Mouse (Mus musculus): ENCODE measurements around the gene Nfyc. TPM values are rescaled to one million over a fixed set of nuclear protein-coding genes. Genes with fewer than 3 reads are reported as not detected.

Nfyc gene
- total and polyA plus RNA-seq, 2 experiments from 2014 or later: 60.5 to 87.8 TPM

DNA sequence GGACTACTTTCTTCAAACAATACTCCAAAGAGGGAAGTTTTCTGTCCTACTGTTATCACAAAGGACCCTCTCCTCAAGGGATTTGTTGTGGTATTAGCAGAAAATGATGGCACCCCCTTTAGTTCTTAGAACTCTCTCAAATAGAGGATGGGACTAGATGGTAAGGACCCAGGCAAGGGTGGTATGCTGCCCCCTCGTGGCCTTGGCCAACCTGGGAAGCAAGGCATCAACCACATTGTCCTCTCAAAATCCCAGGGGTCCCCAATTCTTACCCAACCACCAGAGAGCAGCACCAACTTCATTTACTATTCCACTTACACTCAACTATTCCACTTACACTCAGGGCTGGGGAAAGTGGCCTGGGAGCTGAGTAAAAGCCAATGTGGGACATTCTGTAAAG, 76.1 kb downstream of the Nfyc start:
- no peak overlapping the region for H3K4me3 ChIP-seq (ENCODE audit: low read depth, low read length)
- DNase-seq (ENCODE audit: low spot score) (peak; percentile 78), ATAC-seq (ENCODE audit: low FRiP score) (0 out of 2 replicates have a peak, but pooled peaks have one; percentile 31)
- no peaks in the 10 kb centered on the region for H3K4me1 ChIP-seq (ENCODE audit: insufficient read depth, low read length)
- no peaks in the 10 kb centered on the region for H3K9me3 ChIP-seq (ENCODE audit: low read length)
- no peak overlapping the region for H3K4me2 ChIP-seq (ENCODE audit: low read depth, low read length, poor library complexity, severe bottlenecking)
- peaks cover 6% of the 10 kb centered on the region for H3K27me3 ChIP-seq (ENCODE audit: insufficient read depth, low read length)
- WGBS: 0% methylated on average over 1 of the region's 1 CpGs
- H3K9ac ChIP-seq (replicated peaks; ENCODE audit: low read length, poor library complexity, severe bottlenecking): no peak overlapping the region
- TF ChIP-seq CTCF (IDR thresholded peaks at IDR 0.05): peak; percentile 85
- no peak overlapping the region for H3K27ac ChIP-seq (ENCODE audit: low read depth, low read length)
- peaks cover 22% of the 10 kb centered on the region for H3K36me3 ChIP-seq (ENCODE audit: insufficient read depth, low read length)

DNA sequence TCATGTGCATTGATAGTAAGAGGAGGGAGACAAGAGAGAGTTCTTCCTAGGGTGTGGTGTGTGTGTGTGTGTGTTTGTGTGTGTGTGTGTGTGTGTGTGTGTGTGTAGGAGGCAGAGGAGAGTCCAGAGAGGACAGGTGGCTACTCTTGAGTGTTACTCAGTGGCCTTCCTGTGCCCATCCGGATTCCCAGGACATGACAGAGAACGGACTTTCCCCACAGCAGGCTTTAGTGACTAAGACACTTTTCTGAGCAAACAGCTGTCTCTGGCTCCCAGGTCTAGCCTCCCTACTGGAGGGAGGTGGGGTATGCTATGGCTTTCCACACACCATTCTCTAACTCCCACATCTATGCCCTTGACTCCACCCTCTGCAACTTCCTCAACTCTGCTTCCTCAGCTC, 81.8 kb downstream of the Nfyc start:
- WGBS: 30% methylated on average over 2 of the region's 2 CpGs
- Histone ChIP-seq H3K36me3 (ENCODE audit: insufficient read depth, low read length) (no peaks in the 10 kb centered on the region), H3K4me1 (ENCODE audit: insufficient read depth, low read length) (no peaks in the 10 kb centered on the region), H3K4me3 (ENCODE audit: low read depth, low read length) (no peak overlapping the region), H3K9me3 (ENCODE audit: low read length) (no peaks in the 10 kb centered on the region), H3K27ac (ENCODE audit: low read depth, low read length) (no peak overlapping the region), H3K4me2 (ENCODE audit: low read depth, low read length, poor library complexity, severe bottlenecking) (no peak overlapping the region), H3K9ac (replicated peaks; ENCODE audit: low read length, poor library complexity, severe bottlenecking) (no peak overlapping the region), H3K27me3 (ENCODE audit: insufficient read depth, low read length) (peaks cover 31% of the 10 kb centered on the region)
- TF ChIP-seq CTCF (IDR thresholded peaks at IDR 0.05): no peak
- no peak for DNase-seq (ENCODE audit: low spot score)
- no peak for ATAC-seq (ENCODE audit: low FRiP score)

DNA sequence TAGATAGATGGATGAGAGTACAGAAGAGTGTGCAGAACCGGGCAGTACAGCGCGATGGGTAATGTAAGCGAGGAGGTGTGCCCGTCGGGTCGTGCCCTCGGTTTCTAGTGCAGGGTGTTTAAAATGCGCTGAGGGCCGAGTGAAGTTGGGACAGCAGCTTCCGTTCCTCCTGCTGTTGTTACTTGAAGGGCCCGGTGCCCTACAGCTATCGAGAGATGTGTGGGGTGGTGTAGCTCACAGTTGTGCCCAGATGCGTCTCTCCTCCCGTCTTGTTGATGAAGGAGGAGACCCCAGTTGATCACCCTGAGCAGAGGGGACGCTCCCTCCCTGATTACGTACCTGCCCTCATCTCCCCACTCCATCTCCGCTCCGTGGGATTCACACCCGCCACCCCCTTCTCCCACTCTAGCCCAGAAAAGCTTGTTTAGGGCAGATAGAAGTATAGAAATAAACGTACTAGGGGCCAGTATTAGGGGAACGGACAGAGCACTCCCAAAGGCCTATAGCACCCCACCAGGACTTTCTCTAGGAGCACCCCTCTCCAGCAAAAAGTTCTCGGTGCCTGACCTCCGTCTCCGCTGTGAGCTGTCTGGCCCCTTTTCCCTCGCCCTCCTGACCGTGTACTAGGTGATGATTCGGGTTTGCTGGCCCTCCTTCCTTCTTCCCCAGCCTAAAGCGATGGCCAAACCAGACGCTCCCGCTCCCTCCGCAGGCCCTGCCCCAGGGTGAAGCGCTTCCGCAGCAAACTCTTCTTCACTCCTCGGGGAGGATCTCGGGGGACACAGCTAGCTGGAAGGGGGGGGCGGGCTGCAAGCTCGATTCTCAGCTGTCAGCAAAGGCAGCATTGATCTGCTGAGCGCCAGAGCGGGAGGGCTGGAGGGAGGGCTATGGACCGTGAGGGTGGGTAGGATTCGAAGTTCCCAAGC, 83.2 kb downstream of the Nfyc start, which contains the start of gene Kcnq4:
Kcnq4 (minus strand) TSS at position 672 of the 926 bp plus-strand sequence.
- 4% methylated on average over 42 of the region's 42 CpGs for WGBS
- Histone ChIP-seq H3K9ac (replicated peaks; ENCODE audit: low read length, poor library complexity, severe bottlenecking) (peak within 1 kb of the TSS; percentile 60), H3K4me1 (ENCODE audit: insufficient read depth, low read length) (no peaks in the 10 kb centered on the region), H3K4me2 (ENCODE audit: low read depth, low read length, poor library complexity, severe bottlenecking) (peak within 1 kb of the TSS; percentile 100), H3K27ac (ENCODE audit: low read depth, low read length) (no peak within 1 kb of the TSS), H3K9me3 (ENCODE audit: low read length) (no peaks in the 10 kb centered on the region), H3K4me3 (ENCODE audit: low read depth, low read length) (peak within 1 kb of the TSS; percentile 66), H3K36me3 (ENCODE audit: insufficient read depth, low read length) (no peaks in the 10 kb centered on the region), H3K27me3 (ENCODE audit: insufficient read depth, low read length) (peaks cover 31% of the 10 kb centered on the region)
- no peak for DNase-seq (ENCODE audit: low spot score)
- no peak for ATAC-seq (ENCODE audit: low FRiP score)
- TF ChIP-seq CTCF (IDR thresholded peaks at IDR 0.05): no peak

DNA sequence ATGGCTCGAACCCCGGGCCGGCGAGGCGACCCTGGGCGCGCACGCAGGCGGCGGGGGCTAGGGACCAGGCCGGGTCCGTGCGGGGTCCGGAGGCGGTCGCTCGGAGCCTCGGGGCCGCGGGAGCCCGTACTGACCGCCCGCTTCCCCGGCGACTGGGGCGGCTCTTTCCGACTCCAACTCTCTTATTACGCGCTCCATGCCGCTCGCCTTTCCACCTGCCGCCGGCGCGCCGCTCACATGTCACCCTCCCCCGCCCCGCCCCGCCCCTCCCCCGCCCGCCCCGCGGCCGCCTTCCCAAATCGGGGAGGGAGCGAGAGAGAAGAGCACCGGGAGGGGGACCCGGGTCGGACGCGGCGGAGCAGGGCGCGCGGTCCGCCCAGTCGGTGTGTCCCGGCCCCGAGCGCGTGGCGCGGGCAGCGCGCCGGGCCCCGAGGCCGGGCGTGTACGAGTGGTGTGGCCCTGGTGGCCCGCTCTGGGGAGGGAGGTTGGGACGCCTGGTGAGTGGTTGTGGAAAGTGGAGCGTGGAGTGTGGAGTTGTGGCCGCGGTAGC, 84.1 kb downstream of the Nfyc start:
- H3K9ac ChIP-seq (replicated peaks; ENCODE audit: low read length, poor library complexity, severe bottlenecking): peak overlapping the region; percentile 60
- no peaks in the 10 kb centered on the region for H3K9me3 ChIP-seq (ENCODE audit: low read length)
- no peaks in the 10 kb centered on the region for H3K36me3 ChIP-seq (ENCODE audit: insufficient read depth, low read length)
- H3K27ac ChIP-seq (ENCODE audit: low read depth, low read length): no peak overlapping the region
- under 1% methylated on average over 49 of the region's 75 CpGs for WGBS
- no peak for DNase-seq (ENCODE audit: low spot score)
- ATAC-seq (ENCODE audit: low FRiP score): peak; percentile 42
- H3K4me3 ChIP-seq (ENCODE audit: low read depth, low read length): peak overlapping the region; percentile 66
- H3K27me3 ChIP-seq (ENCODE audit: insufficient read depth, low read length): peaks cover 31% of the 10 kb centered on the region
- H3K4me1 ChIP-seq (ENCODE audit: insufficient read depth, low read length): no peaks in the 10 kb centered on the region
- H3K4me2 ChIP-seq (ENCODE audit: low read depth, low read length, poor library complexity, severe bottlenecking): peak overlapping the region; percentile 100
- TF ChIP-seq CTCF (IDR thresholded peaks at IDR 0.05): no peak

DNA sequence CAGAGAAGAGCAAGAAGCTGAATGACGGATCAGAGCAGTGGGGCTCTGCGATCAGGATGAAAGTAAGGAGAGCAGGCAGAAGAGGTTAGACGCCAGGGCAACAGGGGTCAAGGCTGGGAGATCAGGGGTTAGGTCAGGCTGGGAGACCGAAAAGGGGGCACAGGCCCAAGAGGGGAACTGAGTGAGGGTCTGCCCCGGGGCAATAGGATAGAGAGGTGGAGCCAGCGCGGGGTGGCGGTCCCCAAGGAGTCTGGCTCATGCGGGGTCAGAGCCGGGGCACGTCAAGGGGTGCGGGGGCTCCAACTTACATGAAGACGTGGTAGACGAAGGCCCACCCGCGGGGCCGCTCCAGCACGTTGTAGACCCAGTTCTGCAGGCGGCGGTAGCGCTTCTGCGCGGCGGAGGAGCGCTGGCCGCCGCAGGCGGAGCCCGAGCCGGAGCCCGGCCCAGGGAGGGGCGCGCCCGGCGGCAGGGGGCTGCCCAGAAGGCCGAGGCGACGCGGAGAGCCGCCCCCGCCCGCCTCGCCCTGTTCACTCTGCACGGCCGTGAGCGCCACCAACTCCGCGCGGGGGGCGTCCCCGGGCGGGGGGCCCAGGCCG, 84.7 kb downstream of the Nfyc start:
- WGBS: 2% methylated on average over 47 of the region's 53 CpGs
- Histone ChIP-seq H3K27ac (ENCODE audit: low read depth, low read length) (no peak overlapping the region), H3K27me3 (ENCODE audit: insufficient read depth, low read length) (peaks cover 30% of the 10 kb centered on the region), H3K9me3 (ENCODE audit: low read length) (no peaks in the 10 kb centered on the region), H3K36me3 (ENCODE audit: insufficient read depth, low read length) (no peaks in the 10 kb centered on the region), H3K4me2 (ENCODE audit: low read depth, low read length, poor library complexity, severe bottlenecking) (peak overlapping the region; percentile 100), H3K4me1 (ENCODE audit: insufficient read depth, low read length) (no peaks in the 10 kb centered on the region), H3K9ac (replicated peaks; ENCODE audit: low read length, poor library complexity, severe bottlenecking) (peak overlapping the region; percentile 60), H3K4me3 (ENCODE audit: low read depth, low read length) (peak overlapping the region; percentile 66)
- ATAC-seq (ENCODE audit: low FRiP score) (peak; percentile 29), DNase-seq (ENCODE audit: low spot score) (peak; percentile 9)
- TF ChIP-seq CTCF (IDR thresholded peaks at IDR 0.05): no peak

Data from midbrain, postnatal 0 days (tissue).